Mouse (Mus musculus) cerebral cortex, adult 2 months (tissue): ENCODE measurements around the gene C9orf72.

Experiments
- WGBS: fragments of 180-500 bp; shearing (Covaris S2); methylation state at CpG from one replicate; pipeline ENCODE4 v1.1.7; 2018; 5-methylcytosine and 5-hydroxymethylcytosine counted together

The C9orf72 gene

DNA sequence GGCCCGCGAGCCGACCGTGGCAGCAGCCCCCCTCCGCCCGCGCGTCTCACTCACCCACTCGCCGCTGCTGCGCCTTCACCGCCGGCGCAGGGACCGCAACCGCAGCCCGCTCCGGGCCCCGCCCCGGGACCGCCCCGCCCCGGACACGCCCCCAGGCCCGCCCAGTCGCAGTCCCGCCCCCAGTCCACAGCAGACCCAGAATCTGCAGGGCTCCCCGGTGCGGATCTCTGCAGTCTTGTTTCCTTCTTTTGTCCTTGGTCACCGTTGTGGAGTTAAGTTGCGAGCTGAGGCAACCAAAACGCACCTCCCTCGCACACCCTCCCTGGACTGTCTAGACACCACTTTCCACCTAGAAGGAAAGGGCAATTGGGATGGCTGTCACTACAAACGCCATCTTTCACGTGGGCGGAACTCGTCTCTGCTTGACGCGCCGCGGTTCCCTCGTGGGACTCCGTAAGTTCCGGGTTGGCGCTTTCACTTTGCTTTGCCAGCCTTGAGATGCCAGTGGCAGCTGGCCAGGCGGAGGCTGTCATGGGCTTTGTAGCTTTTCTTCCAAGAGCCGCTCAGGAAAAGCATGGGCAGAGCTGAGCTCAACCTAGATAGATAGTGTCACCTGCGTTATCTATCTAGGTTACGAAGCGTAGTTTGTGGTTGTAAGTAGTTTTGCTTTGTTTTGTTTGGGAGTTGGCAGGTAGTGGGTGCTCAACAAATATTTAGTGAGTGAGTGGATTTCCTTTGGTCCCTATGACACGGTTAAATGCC, at the start of gene C9orf72:
C9orf72 (minus strand) TSS at position 442 of the 762 bp plus-strand sequence.
- WGBS: under 1% methylated on average over 50 of the region's 51 CpGs

DNA sequence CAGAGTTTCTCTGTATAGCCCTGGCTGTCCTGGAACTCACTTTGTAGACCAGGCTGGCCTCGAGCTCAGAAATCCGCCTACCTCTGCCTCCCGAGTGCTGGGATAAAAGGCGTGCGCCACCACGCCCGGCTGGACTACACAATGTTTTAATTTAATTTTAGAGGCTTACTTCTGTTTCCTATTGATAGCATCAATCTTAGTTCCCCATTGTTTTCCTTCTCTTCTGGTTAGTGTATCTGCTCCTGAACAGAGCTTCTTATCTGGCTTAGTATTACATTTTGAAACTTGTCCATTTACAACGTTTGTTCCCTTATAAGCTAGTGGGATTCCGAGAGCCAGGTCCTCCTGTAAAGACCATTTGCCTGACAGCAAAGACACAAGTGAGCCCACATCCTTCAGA, 33.0 kb upstream of the C9orf72 start:
- 78% methylated on average over 9 of the region's 9 CpGs for WGBS

DNA sequence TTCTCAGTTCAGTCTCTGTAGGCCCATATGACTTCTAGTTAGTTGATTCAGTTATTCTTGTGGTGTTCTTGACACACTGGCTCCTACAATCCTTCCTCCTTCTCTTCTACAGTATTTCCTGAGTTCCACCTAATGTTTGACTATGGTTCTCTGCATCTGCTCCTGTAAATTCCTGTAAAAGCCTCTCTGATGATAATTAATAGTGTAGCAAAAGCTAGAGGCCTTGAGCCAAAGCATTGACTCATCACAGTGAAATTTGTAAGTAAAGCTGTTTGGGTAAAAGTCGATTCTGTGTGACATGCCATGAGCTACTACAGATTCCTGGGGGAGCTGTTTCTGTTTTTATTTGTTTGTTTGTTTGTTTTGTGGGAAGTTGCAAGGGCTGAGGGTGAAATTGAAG, 18.0 kb upstream of the C9orf72 start:
- whole genome bisulfite sequencing: 75% methylated on average over 1 of the region's 1 CpGs

DNA sequence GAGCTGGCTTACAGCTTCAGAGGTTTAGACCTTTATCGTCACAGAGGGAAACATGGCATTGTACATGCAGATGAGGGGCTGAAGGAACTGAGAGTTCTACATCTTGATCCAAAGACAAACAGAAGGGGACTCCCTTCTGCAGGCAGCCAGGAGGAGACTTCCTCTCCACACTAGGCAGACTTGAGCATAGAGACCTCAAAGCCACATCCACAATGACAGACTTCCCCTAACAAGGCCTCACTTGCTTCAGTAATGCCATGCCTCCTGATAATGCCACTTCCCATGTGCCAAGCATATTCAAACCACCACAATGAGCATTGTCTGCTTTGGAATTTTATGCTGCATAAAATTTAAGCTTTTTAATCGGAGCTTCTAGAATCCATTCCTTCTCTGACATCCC, 15.8 kb upstream of the C9orf72 start:
- WGBS: 83% methylated on average over 2 of the region's 2 CpGs

DNA sequence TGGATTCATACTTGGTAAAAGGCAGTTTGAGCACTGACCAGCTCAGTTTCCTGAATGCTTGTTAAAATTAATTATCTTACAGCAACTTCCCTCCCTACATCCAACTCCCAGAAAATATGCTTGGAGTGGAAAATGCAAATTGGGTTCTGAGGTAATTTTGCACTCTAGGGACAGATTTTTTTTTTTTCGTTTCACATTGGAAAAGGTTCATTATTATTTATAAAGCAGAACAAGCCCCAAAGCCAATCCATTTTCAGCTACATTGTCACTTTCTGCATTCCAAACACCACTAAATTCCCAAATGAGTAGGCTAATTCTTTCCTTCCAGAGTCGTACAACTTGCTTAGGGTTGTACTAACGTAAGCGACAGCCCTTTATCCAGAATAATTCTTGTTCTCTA, 12.7 kb upstream of the C9orf72 start:
- WGBS: 69% methylated on average over 4 of the region's 4 CpGs

DNA sequence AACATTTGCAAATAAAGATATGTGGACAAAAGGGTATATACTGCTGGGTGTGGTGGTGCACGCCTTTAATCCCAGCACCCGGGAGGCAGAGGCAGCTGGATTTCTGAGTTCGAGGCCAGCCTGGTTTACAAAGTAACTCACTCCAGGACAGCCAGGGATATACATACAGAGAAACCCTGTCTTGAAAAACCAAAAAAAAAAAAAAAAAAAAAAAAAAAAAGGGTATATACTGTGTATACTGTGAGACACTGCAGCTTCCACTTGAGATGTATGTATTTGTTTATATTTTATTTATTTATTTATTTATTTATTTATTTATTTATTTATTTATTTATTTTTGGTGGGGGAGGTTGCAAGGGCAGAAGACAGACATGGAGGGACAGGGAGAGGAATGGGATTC, 12.3 kb upstream of the C9orf72 start:
- WGBS: 87% methylated on average over 3 of the region's 3 CpGs

DNA sequence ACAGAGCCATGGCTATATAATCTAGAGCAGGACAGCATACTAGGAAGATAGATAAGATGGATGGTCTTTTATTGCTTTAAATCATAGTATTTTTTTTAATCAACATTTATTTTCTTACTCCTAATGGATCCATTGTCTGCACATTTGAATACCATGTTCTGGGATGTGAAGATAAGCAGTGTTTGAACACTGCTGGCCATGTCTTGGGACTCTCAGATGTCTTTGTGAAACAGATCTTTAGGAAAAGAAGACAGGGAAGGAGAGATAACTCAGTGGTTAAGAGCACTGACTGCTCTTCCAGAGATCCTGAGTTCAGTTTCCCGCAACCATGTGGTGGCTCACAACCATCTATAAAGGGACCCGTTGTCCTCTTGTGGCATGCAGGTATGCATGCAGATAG, 10.3 kb upstream of the C9orf72 start:
- 94% methylated on average over 2 of the region's 2 CpGs for WGBS

DNA sequence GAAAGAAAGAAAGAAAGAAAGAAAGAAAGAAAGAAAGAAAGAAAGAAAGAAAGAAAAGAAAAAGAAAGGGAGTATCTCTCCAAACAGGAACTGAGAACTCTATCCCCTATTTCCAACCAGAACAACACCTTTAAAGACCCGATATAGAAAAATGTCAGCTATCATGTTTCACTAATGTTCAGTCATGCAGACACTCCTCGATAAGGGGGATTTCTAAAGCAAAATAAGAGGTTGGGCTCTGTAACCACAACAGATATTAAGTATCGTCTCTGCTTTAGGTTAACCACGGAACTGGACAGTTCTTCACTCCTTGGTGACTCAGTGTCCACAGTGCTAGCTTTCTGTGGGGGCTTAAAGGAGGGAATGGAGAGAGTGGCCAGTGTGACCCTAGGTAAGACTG, 2.3 kb upstream of the C9orf72 start:
- WGBS: 78% methylated on average over 4 of the region's 4 CpGs

DNA sequence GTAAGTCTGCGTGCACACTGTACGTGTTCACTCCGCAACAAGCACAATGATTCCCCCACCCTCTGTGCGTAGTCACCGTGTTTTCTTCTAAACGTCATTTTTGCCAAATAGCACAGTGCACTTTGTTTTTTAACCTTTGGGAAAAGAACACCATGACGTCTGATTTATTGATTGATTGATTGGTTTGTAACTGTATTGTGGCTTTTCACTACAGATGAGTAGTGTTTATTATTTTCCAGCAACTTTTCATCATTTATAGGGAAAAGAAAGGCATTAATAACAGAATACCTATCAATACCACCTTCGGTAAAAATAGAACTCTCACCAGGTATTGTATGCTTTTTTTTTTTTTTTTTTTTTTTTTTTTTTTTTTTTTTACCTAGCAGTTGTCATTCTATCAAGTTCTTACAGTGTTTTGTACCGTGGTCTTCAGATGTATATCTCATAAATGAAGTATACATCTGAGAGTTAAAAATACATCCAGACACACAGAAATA, 569 bp upstream of the C9orf72 start:
- 9% methylated on average over 9 of the region's 9 CpGs for WGBS

DNA sequence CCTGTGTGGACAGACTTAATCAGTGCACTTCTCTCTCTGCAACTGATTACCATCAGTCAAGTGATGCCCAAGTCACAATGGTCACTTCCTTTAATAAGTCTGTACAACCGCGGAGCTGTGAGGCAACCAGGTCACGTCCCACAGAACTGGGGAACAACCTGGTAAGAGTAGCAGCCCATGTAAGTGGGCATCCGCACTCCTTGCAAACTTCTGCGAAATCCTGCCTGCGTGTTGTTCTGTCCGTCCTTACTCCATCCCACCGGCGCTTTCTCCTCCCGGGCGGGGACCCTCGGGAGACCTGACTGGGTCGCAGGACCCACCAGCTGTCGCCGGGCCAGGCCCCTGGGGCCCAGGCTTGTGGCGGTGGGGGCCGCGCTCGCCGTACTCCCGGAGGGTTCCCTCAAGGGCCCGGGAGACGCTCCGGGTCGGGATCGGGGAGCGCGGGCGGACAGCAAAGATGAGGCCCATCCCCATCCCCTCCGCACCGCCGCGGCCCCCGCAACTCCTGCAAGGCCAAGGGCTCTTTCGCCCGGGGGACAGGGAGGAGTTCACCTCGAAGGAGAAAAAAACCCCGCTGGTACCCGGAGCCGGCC, 738 bp downstream of the C9orf72 start:
- WGBS: 1% methylated on average over 40 of the region's 40 CpGs

DNA sequence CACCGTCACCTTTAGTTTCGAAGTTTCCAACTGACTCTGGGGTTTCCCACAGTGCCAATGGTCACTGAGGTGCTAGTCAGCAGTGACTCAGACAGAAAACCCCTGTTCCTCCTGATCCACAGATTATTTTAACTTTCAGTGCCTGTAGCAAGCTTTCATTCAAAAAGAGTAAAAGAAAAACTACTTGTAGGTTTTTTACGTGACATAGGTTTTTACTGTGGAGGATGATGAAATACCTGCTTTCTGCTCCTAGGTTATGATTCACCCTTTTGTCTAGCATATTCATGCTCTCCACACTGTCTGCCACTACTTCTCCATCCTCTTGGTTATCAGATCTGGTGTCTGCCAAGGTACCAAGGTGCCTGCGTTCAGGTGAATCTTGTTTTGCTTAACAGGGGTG, 1.9 kb downstream of the C9orf72 start:
- WGBS: 89% methylated on average over 4 of the region's 4 CpGs

DNA sequence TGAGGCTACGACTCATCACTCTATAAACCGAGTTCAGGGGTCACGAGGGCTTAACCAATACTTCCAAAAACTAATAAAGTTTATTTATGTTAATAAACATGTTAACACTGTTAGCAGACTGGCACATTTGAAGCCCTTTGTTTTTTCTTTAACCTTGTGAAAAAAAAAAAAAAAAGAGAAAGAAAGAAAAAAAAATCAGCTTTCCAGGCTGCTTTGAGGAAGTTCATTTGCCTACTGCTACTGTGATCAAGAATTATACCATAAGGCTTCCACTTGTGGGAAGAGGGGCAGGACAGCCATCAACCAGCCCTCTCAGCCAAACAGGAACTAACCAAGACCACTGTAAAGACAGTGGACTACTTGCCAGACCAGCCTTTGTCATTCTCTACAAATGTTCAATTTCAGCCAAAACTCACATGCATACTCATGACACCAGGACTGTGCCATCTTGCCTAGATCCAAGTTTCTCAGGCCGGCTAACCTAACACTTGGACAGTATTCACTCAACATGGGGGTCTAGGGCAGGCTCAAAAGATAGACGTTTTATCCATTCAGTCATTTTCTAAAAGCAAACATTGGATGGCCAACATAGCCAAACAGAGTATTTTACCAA, 2.5 kb downstream of the C9orf72 start:
- 89% methylated on average over 5 of the region's 5 CpGs for WGBS

DNA sequence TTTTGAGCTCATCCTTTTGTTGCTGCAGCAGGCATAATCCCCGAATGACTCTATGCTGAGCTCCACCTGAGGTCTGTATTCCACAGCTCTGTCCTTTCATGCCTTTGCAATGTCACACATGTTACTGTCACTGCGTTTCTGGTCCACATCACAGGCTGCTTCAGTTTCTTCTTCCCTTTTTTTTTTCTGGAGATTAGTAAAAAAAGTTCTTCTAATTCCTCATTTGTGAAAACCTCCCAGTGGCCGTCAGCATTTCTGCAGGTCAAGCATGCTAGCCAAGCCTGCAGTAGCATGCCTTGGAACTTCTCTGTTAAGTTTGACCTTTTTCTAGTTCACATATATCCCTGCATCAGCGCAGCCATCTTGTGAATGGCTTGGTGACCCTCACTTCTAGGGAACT, 4.1 kb downstream of the C9orf72 start:
- 74% methylated on average over 4 of the region's 4 CpGs for WGBS

DNA sequence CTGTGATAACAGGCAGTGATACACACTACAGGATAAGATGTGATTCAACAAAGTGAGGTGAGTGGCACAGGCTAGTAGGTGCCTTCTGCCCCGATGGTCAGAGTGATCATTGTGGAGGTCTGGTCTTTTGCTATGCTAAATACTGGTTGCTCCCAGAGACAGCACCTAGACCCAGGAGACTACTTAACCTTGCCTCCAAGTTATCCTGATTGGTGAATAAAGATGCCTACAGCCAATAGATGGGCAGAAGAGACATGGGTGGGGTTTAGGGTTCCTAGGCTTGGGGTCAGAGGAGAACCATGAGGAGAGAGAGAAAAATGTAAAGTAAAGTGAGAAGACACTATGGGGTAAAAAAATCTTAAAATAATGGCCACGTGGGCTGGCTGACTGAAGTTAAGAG, 4.8 kb downstream of the C9orf72 start:
- 72% methylated on average over 2 of the region's 2 CpGs for WGBS

DNA sequence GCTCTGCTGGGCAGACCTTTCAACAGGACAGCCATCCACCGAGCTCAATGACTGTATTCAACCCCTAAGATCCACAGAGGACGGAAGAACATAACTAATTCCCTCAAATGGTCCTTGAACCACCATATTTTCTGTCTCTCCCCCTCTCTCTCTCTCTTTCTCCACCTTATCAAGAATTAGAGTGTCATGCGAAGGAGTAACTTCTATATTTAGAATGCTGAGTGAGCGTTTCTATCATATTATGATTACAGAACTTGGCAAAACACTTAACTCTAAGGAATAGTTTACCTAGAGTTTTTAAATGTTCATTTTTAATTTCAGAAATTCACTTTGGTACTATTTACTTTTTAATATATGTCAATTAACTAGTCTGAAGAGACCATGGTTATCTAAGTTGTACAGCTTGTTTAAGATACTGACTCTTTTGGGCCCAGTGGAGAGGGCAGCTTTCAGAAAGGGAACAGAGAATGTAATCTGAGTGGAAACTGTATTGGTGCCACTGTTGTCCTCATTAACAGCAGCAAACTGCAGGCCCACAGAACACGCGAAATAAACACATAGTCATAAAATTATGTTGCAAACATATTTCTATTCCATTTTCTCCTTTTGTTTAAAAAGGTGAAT, 5.8 kb downstream of the C9orf72 start:
- 71% methylated on average over 6 of the region's 6 CpGs for WGBS

DNA sequence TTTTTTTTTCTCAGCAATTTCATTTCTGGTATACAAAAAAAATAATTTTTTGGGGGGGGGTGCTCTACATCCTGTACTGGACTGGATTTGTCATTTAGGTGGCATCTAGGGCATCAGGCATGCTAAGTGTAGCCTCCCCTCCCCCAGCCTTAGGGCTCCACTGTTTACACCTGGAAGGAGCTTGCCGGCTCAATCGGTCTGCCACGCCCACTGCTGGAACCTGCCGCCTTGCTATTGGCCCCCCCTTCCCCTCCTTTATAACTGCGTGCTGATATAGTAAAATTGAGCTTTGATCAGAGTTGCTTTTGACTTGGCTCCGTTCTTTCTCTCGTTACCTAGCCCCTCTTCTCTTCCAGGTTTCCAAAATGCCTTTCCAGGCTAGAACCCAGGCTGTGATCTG, 21.3 kb downstream of the C9orf72 start:
- 73% methylated on average over 7 of the region's 7 CpGs for WGBS

DNA sequence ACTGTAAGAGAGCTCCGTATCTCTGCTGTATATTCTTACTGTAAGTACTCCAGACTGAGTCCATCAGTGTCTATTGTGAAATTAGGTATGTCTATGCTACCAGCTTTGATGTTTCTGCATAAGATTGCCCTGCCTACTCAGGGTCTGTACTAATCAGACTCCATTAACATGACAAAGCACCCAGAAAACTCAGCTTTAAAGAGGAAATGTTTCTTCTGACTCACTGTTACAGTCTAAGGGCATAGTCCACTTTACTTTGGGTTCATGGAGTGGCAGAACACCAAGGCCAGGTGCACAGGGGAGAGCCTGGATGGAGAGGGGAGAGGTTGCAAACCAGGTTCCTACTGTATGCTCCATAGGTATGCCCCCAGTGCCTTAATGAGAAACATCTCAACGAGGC, 22.3 kb downstream of the C9orf72 start:
- WGBS: 83% methylated on average over 2 of the region's 2 CpGs

DNA sequence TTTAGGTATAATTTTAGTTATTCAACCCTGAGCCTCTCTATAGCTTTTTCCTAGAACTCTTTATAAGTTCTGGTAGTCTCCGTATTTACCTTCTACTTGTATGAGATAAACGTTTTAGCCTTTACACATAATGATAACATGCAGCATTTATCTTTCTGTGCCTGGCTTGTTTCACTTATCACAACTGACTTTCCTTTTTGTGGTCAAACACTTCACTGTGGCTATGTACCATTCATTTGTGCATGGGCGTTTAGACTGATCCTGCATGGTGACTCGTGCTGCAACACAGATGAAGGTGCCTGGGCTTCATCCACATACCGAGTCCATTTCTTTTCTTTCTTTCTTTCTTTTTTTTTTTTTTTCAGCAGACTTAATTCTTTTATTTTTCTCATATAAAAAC, 24.3 kb downstream of the C9orf72 start:
- 93% methylated on average over 5 of the region's 5 CpGs for WGBS

DNA sequence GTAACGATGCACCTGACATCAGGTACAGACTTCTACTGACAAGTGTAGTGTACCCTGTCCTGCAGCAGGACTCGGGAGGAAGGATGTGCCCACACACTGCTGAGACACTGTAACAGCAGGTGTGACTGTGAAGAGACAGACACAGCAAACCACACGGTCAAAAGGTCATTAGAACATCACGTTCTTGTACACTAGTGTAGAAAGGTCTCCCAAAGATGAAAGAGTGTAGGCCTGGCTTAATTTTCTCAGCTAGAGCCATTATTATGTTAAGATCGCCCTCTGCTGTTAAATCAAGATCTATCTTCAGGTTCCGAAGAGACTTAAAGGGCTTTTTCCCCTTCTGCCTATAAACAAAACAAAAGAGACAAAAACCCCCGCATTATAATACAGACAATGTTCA, 33.2 kb downstream of the C9orf72 start:
- whole genome bisulfite sequencing: 37% methylated on average over 7 of the region's 7 CpGs

DNA sequence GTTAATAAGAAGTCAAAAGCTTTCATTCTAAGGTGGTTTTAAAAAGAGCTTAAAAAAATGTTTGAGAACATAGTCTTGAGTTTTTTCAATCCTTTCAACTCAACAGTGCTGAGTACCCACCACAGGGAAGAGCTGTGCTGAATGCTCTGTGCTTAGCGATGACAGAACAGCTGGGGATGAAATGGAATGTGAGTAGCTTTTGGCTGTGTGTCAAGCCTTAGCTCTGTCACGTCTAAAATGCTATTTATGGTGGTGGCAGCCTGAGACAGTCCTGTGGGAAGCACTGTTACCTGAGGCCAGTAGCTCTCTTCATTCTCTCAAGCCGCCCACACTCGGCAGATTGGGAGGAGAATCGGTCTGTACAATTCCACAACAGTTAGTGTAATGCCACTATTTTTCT, 36.2 kb downstream of the C9orf72 start:
- 45% methylated on average over 5 of the region's 5 CpGs for WGBS

DNA sequence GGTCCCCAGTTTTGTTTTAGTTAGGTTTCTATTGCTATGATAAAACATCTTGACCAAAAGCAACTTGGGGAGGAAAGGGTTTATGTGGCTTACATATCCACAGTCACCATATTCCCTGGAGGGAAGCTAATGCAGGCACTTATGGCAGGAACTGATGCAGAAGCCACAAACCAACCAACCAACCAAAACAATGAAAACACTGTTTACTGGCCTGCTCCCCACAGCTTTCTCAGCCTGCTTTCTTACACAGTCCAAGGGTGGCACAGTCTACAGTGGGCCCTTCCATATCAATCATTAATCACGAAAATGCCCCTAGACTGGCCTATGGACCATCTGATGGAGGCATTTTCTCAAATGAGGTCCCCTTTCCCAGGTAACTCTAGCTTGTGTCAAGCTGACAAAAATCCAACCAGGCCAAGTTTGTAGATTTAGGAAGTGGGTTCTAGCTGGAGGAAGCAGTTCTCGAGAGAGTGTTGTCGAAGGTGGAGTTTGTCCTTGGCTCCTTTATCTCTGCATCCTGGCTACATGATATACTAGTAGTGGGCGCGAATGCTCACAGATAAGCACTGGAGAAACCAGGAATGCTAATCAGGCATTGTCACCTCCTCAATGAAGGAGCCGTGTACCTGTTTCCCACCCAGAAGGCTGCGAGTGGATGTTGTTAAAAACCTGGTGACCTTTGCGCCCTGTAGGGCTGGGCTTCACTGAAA, 38.2 kb downstream of the C9orf72 start:
- WGBS: 95% methylated on average over 8 of the region's 8 CpGs
